Mouse (Mus musculus) liver, adult 2 months (tissue): ENCODE results near the gene Atp6v0d1.

ENCODE experiments used
- CTCF ChIP-seq: fragments of 200-500 bp; IDR thresholded peaks from 2 replicates; pipeline ENCODE4 v1.5.1; 2011; ENCODE audit warnings: low read depth, low read length, control low read depth
- POLR2A ChIP-seq: fragments of 200-500 bp; IDR thresholded peaks from 2 replicates; pipeline ENCODE4 v1.6.1; 2011; ENCODE audit warnings: low read length, control low read depth; ENCODE audit not compliant: insufficient read depth; ENCODE audit errors: extremely low read depth

DNA sequence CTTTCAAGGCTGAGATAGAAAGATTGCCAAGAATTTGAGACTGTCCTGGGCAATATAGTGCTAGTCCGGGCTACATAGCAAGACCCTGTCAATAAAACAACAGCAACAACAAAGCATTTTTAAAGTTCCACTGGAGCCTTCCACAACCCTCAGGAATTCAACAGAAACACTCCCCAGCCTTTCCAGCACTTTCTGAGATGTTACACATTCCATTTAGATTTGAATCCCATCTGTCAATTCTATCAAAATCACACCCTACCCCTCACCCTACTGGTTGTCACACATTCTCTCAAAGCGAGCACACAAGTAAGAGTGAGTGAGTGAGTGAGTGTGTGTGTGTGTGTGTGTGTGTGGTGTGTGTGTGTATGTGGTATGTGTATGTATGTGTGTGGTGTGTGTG, 26.6 kb upstream of the Atp6v0d1 start:
- TF ChIP-seq POLR2A (no peak), CTCF (no peak)
